Mouse (Mus musculus) T-helper 17 cell (primary cell): ENCODE measurements around the gene Slc35f6.

Source experiments
- in situ Hi-C, 2 experiments: fragments of 300-600 bp; cut with MboI, MseI; formaldehyde crosslinking; loops; 1 replicate in 1 of 2; 2 replicates in 1 of 2; pipeline ENCODE4 v1.15.1; 2025; ENCODE audit warnings: high pct_unique_total_duplicates in 2 of 2

Gene Slc35f6

DNA sequence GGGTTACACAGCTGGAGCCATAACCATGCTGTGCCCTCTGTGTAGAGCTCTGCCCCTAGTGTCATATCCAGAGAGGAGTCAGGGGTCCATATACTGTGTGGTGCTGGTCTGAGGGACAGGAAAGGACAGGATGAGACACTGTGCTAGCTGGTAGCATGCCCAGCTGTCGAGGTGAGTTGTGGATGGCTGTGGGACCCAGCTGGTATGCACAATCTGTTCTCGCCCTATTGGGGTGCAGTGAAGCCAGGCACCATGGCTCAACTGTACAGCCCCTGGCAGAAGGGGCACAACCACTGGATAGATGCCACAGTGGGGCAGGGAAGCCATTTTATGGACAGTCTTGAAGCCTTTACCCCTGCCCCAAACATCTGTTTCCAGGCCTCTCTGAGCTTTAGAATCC lies 28.5 kb upstream of the Slc35f6 start:
- in situ Hi-C loops: loop anchor here in 1 of 2 experiments (10.0 kb wide), 1 partner anchor 1384 kb away; no protein-coding TSS in a partner anchor

DNA sequence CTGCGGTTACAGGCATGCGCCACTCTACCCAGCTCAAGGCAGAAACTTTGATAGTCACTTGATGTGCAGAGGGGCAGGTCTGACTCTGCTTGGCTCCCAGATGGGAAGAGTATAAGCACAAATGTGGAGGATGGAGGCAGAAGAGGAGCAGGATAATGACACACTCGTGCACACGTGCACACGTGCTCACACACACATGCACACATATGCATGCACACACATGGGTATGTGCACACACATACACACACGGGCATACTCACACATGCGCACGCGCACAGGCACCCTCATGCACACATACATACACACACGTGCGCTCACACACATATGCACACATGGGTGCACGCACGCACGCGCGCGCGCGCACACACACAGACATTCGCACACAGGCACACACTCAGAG lies 27.2 kb upstream of the Slc35f6 start:
- in situ Hi-C loops: loop anchor here in 1 of 2 experiments (10.0 kb wide), 1 partner anchor 336 kb away; the partner anchor contains the start of gene Drc1

GRCm38 (mm10) chr5:30621211-30621790 lies 26.4 kb upstream of the Slc35f6 start:
- in situ Hi-C loops: loop anchor here in 1 of 2 experiments (10.0 kb wide), 1 partner anchor 336 kb away; the partner anchor contains the start of gene Drc1

DNA sequence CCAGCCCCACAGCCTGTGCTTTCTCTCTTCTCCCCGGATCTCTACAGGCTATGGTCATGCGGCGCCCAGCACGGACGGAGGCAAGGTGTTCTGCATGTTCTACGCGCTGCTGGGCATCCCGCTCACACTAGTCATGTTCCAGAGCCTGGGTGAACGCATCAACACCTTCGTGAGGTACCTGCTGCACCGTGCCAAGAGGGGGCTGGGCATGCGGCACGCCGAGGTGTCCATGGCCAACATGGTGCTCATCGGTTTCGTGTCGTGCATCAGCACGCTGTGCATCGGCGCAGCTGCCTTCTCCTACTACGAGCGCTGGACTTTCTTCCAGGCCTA lies 25.9 kb upstream of the Slc35f6 start:
- in situ Hi-C loops: loop anchor here in 1 of 2 experiments (10.0 kb wide), 1 partner anchor 337 kb away; the partner anchor contains the start of gene Drc1

DNA sequence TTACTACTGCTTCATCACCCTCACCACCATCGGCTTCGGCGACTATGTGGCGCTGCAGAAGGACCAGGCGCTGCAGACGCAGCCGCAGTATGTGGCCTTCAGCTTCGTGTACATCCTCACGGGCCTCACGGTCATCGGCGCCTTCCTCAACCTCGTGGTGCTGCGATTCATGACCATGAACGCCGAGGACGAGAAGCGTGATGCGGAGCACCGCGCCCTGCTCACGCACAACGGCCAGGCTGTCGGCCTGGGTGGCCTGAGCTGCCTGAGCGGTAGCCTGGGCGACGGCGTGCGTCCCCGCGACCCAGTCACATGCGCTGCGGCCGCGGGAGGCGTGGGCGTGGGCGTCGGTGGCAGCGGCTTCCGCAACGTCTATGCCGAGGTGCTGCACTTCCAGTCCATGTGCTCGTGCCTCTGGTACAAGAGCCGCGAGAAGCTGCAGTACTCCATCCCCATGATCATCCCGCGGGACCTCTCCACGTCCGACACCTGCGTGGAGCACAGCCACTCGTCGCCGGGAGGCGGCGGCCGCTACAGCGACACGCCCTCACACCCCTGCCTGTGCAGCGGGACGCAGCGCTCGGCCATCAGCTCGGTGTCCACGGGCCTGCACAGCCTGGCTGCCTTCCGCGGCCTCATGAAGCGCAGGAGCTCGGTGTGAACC lies 25.4 kb upstream of the Slc35f6 start:
- in situ Hi-C loops: loop anchor here in 1 of 2 experiments (10.0 kb wide), 1 partner anchor 338 kb away; the partner anchor contains the start of gene Drc1

- in situ Hi-C loops: loop anchor here in 1 of 2 experiments (10.0 kb wide), 1 partner anchor 338 kb away; the partner anchor contains the start of gene Drc1
Observed at GRCm38 (mm10) chr5:30622841-30623185, 24.9 kb upstream of the Slc35f6 start.

GRCm38 (mm10) chr5:30623380-30623779 lies 24.4 kb upstream of the Slc35f6 start:
- in situ Hi-C loops: loop anchor here in 1 of 2 experiments (10.0 kb wide), 1 partner anchor 339 kb away; the partner anchor contains the start of gene Drc1

GRCm38 (mm10) chr5:30624311-30624710 lies 23.4 kb upstream of the Slc35f6 start:
- in situ Hi-C loops: loop anchor here in 1 of 2 experiments (10.0 kb wide), 1 partner anchor 340 kb away; the partner anchor contains the start of gene Drc1

DNA sequence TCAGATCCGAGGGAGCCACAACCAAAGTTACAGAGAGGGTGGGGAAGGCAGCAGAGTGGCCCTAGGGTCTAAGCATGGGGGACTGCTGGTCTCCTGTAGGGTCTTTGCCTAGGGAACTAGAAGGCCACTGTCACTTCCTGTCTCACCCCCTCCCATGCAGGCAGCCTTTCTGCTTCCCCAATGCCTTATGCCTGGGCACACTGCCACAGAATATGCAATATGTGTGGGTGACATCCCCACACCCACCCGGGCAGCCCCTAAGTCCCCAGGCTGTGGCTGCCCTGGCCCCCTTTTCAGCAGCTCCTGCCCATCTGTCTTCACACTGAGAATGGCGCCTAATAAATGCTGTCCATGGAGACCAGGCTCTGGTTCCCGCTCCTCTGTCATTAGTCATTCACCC lies 22.8 kb upstream of the Slc35f6 start:
- in situ Hi-C loops: loop anchor here (10.0 to 25.0 kb wide), 2 partner anchors 340 to 1238 kb away; partner anchors contain the start of genes Drc1 (in 1 of the 2) and Lmbr1 (in 1 of the 2)

- in situ Hi-C loops: loop anchor here (10.0 to 25.0 kb wide), 2 partner anchors 341 to 1238 kb away; partner anchors contain the start of genes Drc1 (in 1 of the 2) and Lmbr1 (in 1 of the 2)
Observed at GRCm38 (mm10) chr5:30625379-30625778, 22.4 kb upstream of the Slc35f6 start.

GRCm38 (mm10) chr5:30626331-30627105 lies 21.2 kb upstream of the Slc35f6 start:
- in situ Hi-C loops: loop anchor here (10.0 to 25.0 kb wide), 2 partner anchors 342 to 1239 kb away; partner anchors contain the start of genes Drc1 (in 1 of the 2) and Lmbr1 (in 1 of the 2)

DNA sequence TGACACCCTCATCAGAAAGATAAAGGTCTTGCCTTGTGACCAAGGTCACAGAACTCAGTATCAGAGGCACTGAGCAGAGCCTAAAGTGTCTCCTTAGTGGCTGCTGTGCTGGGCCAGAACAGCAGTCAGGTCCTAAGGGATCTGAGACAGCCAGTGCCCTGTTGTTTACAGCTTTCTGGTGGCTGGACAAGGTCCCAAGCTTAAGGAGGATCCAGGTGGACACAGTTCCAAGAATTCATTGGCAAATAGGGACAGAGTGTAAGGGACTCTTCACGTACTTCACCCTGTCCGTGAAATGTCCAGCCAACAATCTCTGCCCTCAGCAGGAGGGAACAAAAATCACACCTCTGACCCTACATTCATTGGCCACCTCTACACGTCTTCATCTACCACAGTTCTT lies 19.2 kb upstream of the Slc35f6 start:
- in situ Hi-C loops: loop anchor here (10.0 to 25.0 kb wide), 2 partner anchors 344 to 1241 kb away; partner anchors contain the start of genes Drc1 (in 1 of the 2) and Lmbr1 (in 1 of the 2)

DNA sequence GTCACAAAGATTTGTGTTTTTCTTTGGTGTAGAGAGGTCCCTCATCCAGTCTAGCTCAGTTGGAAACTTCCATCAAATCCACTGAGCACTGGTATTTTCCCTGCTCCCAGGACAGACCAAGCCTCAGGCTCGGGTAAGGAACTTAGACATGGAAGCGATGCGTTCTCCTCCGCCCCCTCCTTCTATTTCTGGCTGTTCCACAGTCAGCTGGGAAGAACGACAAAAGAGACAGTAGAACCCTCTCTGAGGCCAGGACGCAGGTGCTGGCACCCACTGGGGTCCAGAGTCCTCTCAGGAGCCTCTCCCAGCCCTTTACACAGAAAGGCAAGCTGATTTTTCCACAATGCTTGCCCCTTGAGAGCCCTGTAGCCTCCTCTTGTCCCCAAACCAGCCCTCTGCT lies 17.3 kb upstream of the Slc35f6 start:
- in situ Hi-C loops: loop anchor here in 1 of 2 experiments (10.0 to 25.0 kb wide), 2 partner anchors 416 to 1243 kb away; partner anchors contain the start of gene Lmbr1

- in situ Hi-C loops: loop anchor here in 1 of 2 experiments (10.0 to 25.0 kb wide), 2 partner anchors 417 to 1245 kb away; partner anchors contain the start of gene Lmbr1
Observed at GRCm38 (mm10) chr5:30632134-30632533, 15.6 kb upstream of the Slc35f6 start.

- in situ Hi-C loops: loop anchor here (5.0 to 25.0 kb wide), 4 partner anchors 120 to 1250 kb away; partner anchors contain the start of gene Lmbr1 (in 1 of the 2)
Observed at GRCm38 (mm10) chr5:30636994-30637393, 10.7 kb upstream of the Slc35f6 start.

DNA sequence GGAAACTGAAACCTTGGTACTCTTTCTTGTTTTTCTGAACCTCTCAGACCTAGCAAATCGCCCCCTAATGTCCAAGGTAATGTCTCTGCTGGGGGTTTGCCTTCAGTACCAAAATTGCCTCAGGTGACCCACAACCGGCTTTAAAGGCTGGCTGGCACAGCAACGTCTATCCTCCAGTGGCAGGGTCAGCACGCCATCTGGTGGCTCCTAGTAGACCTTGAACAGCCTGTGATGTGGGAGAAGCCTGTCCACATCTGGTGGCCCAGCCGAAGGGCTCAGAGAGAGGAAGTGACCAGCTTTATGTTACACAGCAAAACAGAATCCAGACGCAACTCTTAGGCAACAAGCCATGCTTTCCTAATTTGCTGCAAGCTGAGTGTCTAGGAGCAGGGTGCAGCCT lies 9.7 kb upstream of the Slc35f6 start:
- in situ Hi-C loops: loop anchor here (5.0 to 25.0 kb wide), 4 partner anchors 121 to 1251 kb away; partner anchors contain the start of gene Lmbr1 (in 1 of the 2)

DNA sequence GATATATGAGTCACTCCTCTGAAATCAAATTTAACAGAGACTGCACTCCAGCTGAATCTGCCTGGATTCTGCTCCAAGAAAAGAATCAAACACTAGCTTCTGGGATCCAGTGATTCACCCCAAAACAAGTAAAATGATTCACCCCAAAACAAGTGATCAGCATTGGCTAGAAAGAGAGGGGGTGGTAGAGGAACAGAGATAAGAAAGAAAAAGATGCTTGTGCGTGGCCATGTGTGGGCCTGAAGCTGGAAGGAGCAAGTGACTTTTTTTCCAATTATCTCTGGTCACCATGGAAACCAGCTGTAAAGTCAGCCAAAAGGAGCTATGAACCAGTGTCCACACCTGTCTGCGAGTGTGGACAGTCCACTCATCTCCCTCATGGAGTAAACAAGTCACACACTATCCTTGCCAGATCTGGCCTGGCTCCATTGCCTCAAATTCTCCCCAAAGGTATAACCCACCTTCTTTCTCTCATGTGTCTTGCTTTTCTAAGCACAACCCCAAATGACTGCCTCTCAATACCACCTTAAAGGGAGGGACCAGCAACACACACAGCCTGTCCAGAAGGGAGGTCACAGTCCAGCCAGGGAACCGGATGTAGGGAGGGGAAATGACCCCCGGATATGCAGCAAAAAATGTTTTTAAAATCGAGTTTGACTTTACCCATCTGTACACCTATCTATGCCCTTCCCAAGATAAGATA lies 4.1 kb upstream of the Slc35f6 start:
- in situ Hi-C loops: loop anchor here in 1 of 2 experiments (25.0 kb wide), 1 partner anchor 1256 kb away; the partner anchor contains the start of gene Lmbr1

DNA sequence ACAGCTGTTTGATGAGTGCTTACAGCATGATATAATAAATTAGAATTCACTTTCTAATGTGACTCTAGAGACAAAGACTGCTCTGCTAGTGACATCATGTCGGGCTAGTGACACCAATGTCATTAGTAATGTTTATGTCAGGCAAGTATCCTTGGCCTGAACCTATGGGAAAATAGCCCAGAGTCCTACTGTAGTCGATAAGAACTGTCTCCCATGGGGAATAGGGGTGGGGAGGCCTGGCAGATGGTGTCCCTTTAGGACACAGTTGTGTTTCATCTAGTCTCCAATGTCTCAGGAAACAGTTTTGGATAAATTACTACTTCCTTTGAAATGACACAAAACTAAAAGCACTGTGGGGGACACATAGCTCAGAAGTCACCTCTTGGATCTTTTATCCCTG lies 1.7 kb upstream of the Slc35f6 start:
- in situ Hi-C loops: loop anchor here in 1 of 2 experiments (25.0 kb wide), 1 partner anchor 1259 kb away; the partner anchor contains the start of gene Lmbr1

GRCm38 (mm10) chr5:30647396-30647795 lies 337 bp upstream of the Slc35f6 start:
- in situ Hi-C loops: loop anchor here in 1 of 2 experiments (25.0 kb wide), 1 partner anchor 1260 kb away; the partner anchor contains the start of gene Lmbr1

DNA sequence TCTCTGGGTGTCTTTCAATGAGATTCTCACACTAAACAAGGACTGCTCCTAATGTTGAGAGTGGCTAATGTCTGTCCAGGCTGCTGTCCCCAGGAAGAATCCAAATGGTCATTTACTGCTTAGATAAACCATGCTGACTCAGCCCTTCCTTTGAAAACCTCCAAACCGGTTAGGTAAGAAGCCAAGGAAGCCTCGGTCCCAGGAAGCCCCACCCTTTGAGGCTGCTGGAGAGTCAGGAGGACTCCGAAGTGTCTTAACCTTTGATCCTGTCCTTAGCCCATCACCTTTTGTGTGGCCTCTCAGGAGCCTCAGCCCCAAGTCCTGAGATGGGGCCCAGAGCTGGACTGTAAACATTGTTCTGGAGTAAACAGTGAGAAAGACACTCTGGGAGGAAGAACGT lies 1.8 kb downstream of the Slc35f6 start:
- in situ Hi-C loops: loop anchor here in 1 of 2 experiments (25.0 kb wide), 1 partner anchor 1262 kb away; the partner anchor contains the start of gene Lmbr1
